Mouse (Mus musculus) MEL (cell line): ENCODE measurements around the gene Nxnl1. TPM values are rescaled to one million over a fixed set of nuclear protein-coding genes. Genes with fewer than 3 reads are reported as not detected.
A peak's percentile ranks its signal among the peaks of the same experiment; 100 is the strongest.

Experiments
- MAZ ChIP-seq: IDR thresholded peaks from 2 replicates; pipeline ENCODE4 v1.6.1; 2012; ENCODE audit warnings: low read depth, mild to moderate bottlenecking, inconsistent platforms, low read length, improper control_type of control experiment
- polyA plus RNA-seq, 2 experiments: library from polyadenylated mRNA; stranded (reverse) in 1 of 2; unstranded in 1 of 2; fragments of >175 nt in 1 of 2; fragments of >200 nt in 1 of 2; gene quantifications; 2 replicates each; pipeline versions ENCODE4 v1.2.1 to v1.2.4; 2012; ENCODE audit warnings: low replicate concordance in 2 of 2, low read depth in 1 of 2; ENCODE audit not compliant: insufficient read length in 2 of 2, insufficient read depth in 1 of 2, missing spikeins in 1 of 2
- total RNA-seq: library from RNA; depleted of rRNA; stranded (reverse); fragments of 300-350 nt; gene quantifications from 2 replicates; pipeline ENCODE4 v1.2.3, GENCODE M21; 2012; rRNA removed

Nxnl1 gene
- total and polyA plus RNA-seq, 3 experiments: 0.04 to 1.2 TPM; not detected in 1

GRCm38 (mm10) chr8:71511644-71512043 lies 54.8 kb downstream of the Nxnl1 start, which contains the start of gene Plvap (continued):
- TF ChIP-seq MAZ: peak; percentile 72; the same call in 1 of the 2 replicates
- TF ChIP-seq, all 39 proteins: peak for 11

Other genes with a start within 250 kb of the Nxnl1 start
- 91.9 and 107 TPM in 2 replicates for gene Use1, start 199.8 kb downstream of the Nxnl1 start, total RNA-seq
- 100 to 1,000 TPM in 1 of 2 experiments, not detected in 1; 117 TPM for gene Use1, start 199.8 kb downstream of the Nxnl1 start, polyA plus RNA-seq
- gene Ocel1, start 195.3 kb downstream of the Nxnl1 start, total RNA-seq: 14.1 and 18.3 TPM in 2 replicates
- 10 to 100 TPM in 1 of 2 experiments, not detected in 1; 16.2 TPM for gene Ocel1, start 195.3 kb downstream of the Nxnl1 start, polyA plus RNA-seq
- gene Nr2f6, start 184.6 kb downstream of the Nxnl1 start, total RNA-seq: 29.6 and 30.5 TPM in 2 replicates
- 10 to 100 TPM in 1 of 2 experiments, not detected in 1; 48.3 TPM for gene Nr2f6, start 184.6 kb downstream of the Nxnl1 start, polyA plus RNA-seq
- gene Ushbp1, start 170.8 kb downstream of the Nxnl1 start, total RNA-seq: 0.04 TPM in 1 of 2 replicates, not detected in the other
- gene Ushbp1, start 170.8 kb downstream of the Nxnl1 start, polyA plus RNA-seq: under 1 TPM in 1 of 2 experiments, not detected in 1; 0.07 TPM
- 54.5 and 59.6 TPM in 2 replicates for gene Babam1, start 169.7 kb downstream of the Nxnl1 start, total RNA-seq
- gene Babam1, start 169.7 kb downstream of the Nxnl1 start, polyA plus RNA-seq: 100 to 1,000 TPM in 1 of 2 experiments, not detected in 1; 132 TPM
- 17.6 and 18.5 TPM in 2 replicates for gene Ankle1, start 160.6 kb downstream of the Nxnl1 start, total RNA-seq
- 10 to 100 TPM in 1 of 2 experiments, not detected in 1; 21.2 TPM for gene Ankle1, start 160.6 kb downstream of the Nxnl1 start, polyA plus RNA-seq
- 26.3 and 28.5 TPM in 2 replicates for gene Abhd8, start 102.9 kb downstream of the Nxnl1 start, total RNA-seq
- gene Abhd8, start 102.9 kb downstream of the Nxnl1 start, polyA plus RNA-seq: 10 to 100 TPM in 1 of 2 experiments, not detected in 1; 39.2 TPM
- 123 and 143 TPM in 2 replicates for gene Mrpl34, start 101.6 kb downstream of the Nxnl1 start, total RNA-seq
- gene Mrpl34, start 101.6 kb downstream of the Nxnl1 start, polyA plus RNA-seq: 100 to 1,000 TPM in 1 of 2 experiments, not detected in 1; 196 TPM
- gene Dda1, start 97.4 kb downstream of the Nxnl1 start, total RNA-seq: 49.7 and 59.6 TPM in 2 replicates
- 100 to 1,000 TPM in 1 of 2 experiments, not detected in 1; 110 TPM for gene Dda1, start 97.4 kb downstream of the Nxnl1 start, polyA plus RNA-seq
- gene Ano8, start 80.6 kb downstream of the Nxnl1 start, total RNA-seq: 3.5 and 3.9 TPM in 2 replicates
- 1 to 10 TPM in 1 of 2 experiments, not detected in 1; 4.8 TPM for gene Ano8, start 80.6 kb downstream of the Nxnl1 start, polyA plus RNA-seq
- gene Gtpbp3, start 78.5 kb downstream of the Nxnl1 start, total RNA-seq: 45.5 and 49.4 TPM in 2 replicates
- 10 to 100 TPM in 1 of 2 experiments, not detected in 1; 50.1 TPM for gene Gtpbp3, start 78.5 kb downstream of the Nxnl1 start, polyA plus RNA-seq
- gene Plvap, start 54.8 kb downstream of the Nxnl1 start, total RNA-seq: 8.2 and 11.7 TPM in 2 replicates
- gene Plvap, start 54.8 kb downstream of the Nxnl1 start, polyA plus RNA-seq: 10 to 100 TPM in 1 of 2 experiments, not detected in 1; 20.4 TPM
- not detected in 2 replicates for gene Ccdc194, start 40.9 kb downstream of the Nxnl1 start, total RNA-seq
- gene Ccdc194, start 40.9 kb downstream of the Nxnl1 start, polyA plus RNA-seq: not detected
- 41.1 and 49.9 TPM in 2 replicates for gene Bst2, start 29.1 kb downstream of the Nxnl1 start, total RNA-seq
- 100 to 1,000 TPM in 1 of 2 experiments, not detected in 1; 125 TPM for gene Bst2, start 29.1 kb downstream of the Nxnl1 start, polyA plus RNA-seq
- gene Mvb12a, start 23.7 kb downstream of the Nxnl1 start, total RNA-seq: 39.5 and 46.5 TPM in 2 replicates
- 10 to 100 TPM in 1 of 2 experiments, not detected in 1; 67.3 TPM for gene Mvb12a, start 23.7 kb downstream of the Nxnl1 start, polyA plus RNA-seq
- gene Tmem221, start 7.7 kb downstream of the Nxnl1 start, total RNA-seq: 1.2 and 1.7 TPM in 2 replicates
- gene Tmem221, start 7.7 kb downstream of the Nxnl1 start, polyA plus RNA-seq: 1 to 10 TPM in 1 of 2 experiments, not detected in 1; 5.1 TPM
- 0.42 and 0.46 TPM in 2 replicates for gene Slc27a1, start 2.3 kb upstream of the Nxnl1 start, total RNA-seq
- gene Slc27a1, start 2.3 kb upstream of the Nxnl1 start, polyA plus RNA-seq: 1 to 10 TPM in 1 of 2 experiments, not detected in 1; 1.3 TPM
- 219 and 257 TPM in 2 replicates for gene Pgls, start 25.6 kb upstream of the Nxnl1 start, total RNA-seq
- 100 to 1,000 TPM in 1 of 2 experiments, not detected in 1; 225 TPM for gene Pgls, start 25.6 kb upstream of the Nxnl1 start, polyA plus RNA-seq
- gene Fam129c, start 31.0 kb upstream of the Nxnl1 start, total RNA-seq: 3.8 and 7.6 TPM in 2 replicates
- gene Fam129c, start 31.0 kb upstream of the Nxnl1 start, polyA plus RNA-seq: 1 to 10 TPM in 1 of 2 experiments, not detected in 1; 8.3 TPM
- 37.8 and 50.9 TPM in 2 replicates for gene Colgalt1, start 44.4 kb upstream of the Nxnl1 start, total RNA-seq
- 100 to 1,000 TPM in 1 of 2 experiments, 10 to 100 TPM in 1; 59.0 to 102 TPM for gene Colgalt1, start 44.4 kb upstream of the Nxnl1 start, polyA plus RNA-seq
- 0.81 and 0.92 TPM in 2 replicates for gene Unc13a, start 105.2 kb upstream of the Nxnl1 start, total RNA-seq
- gene Unc13a, start 105.2 kb upstream of the Nxnl1 start, polyA plus RNA-seq: 1 to 10 TPM in 1 of 2 experiments, not detected in 1; 3.6 TPM
- 4.2 and 5.1 TPM in 2 replicates for gene Jak3, start 109.7 kb upstream of the Nxnl1 start, total RNA-seq
- gene Jak3, start 109.7 kb upstream of the Nxnl1 start, polyA plus RNA-seq: 10 to 100 TPM in 1 of 2 experiments, not detected in 1; 12.4 TPM
- gene Insl3, start 122.6 kb upstream of the Nxnl1 start, total RNA-seq: 0.54 and 0.69 TPM in 2 replicates
- gene Insl3, start 122.6 kb upstream of the Nxnl1 start, polyA plus RNA-seq: 1 to 10 TPM in 1 of 2 experiments, not detected in 1; 4.4 TPM
- 0.10 and 0.19 TPM in 2 replicates for gene B3gnt3, start 135.2 kb upstream of the Nxnl1 start, total RNA-seq
- gene B3gnt3, start 135.2 kb upstream of the Nxnl1 start, polyA plus RNA-seq: under 1 TPM in 1 of 2 experiments, not detected in 1; 0.84 TPM
- gene Fcho1, start 159.1 kb upstream of the Nxnl1 start, total RNA-seq: 2.3 and 3.7 TPM in 2 replicates
- 1 to 10 TPM in 1 of 2 experiments, not detected in 1; 6.8 TPM for gene Fcho1, start 159.1 kb upstream of the Nxnl1 start, polyA plus RNA-seq